Mouse (Mus musculus): ENCODE data around the gene Dbx2. TPM values are rescaled to one million over a fixed set of nuclear protein-coding genes. Genes with fewer than 3 reads are reported as not detected.

Gene Dbx2
- polyA plus RNA-seq, 3 experiments from 2014 or later, result not detected

- ATAC-seq, result no peak
Observed at GRCm38 (mm10) chr15:95612600-95612999, 43.2 kb downstream of the Dbx2 start.

GRCm38 (mm10) chr15:95601179-95601578, 54.6 kb downstream of the Dbx2 start:
- ATAC-seq, result no peak

GRCm38 (mm10) chr15:95598630-95599029, 57.1 kb downstream of the Dbx2 start:
- ATAC-seq, result no peak

- no peak for ATAC-seq
Observed at GRCm38 (mm10) chr15:95586906-95587305, 68.9 kb downstream of the Dbx2 start.

- no peak for ATAC-seq
Observed at GRCm38 (mm10) chr15:95584891-95585290, 70.9 kb downstream of the Dbx2 start.

- no peak for ATAC-seq
Observed at GRCm38 (mm10) chr15:95574661-95575060, 81.1 kb downstream of the Dbx2 start.

Other genes with a start within 250 kb of the Dbx2 start
- gene Nell2, start 127.4 kb downstream of the Dbx2 start, polyA plus RNA-seq (2017; shearing (Covaris generic)), result not detected
- 10 to 100 TPM; 37.0 to 46.4 (median 44.4) TPM for gene Ano6, start 134.9 kb upstream of the Dbx2 start, polyA plus RNA-seq (2017; shearing (Covaris generic))